Mouse (Mus musculus) hindbrain, embryonic 15.5 days (tissue): Measurements from ENCODE around the gene Mbd4. TPM values are rescaled to one million over a fixed set of nuclear protein-coding genes. Genes with fewer than 3 reads are reported as not detected.

Experiments
- ATAC-seq: fragments of 200-750 bp; cut with Nextera tagmentation; 2 replicates; pipeline ENCODE4 v1.8.0; 2017; ENCODE audit warnings: low read depth, moderate number of reproducible peaks, moderate TSS enrichment; ENCODE audit not compliant: low FRiP score
- H3K27ac ChIP-seq: fragments of 300-500 bp; sonication (generic); replicated peaks from 2 replicates; pipeline ENCODE4 v1.5.1; 2015; ENCODE audit warnings: mild to moderate bottlenecking, inconsistent platforms
- H3K27me3 ChIP-seq: fragments of 300-500 bp; sonication (generic); 2 replicates; pipeline ENCODE4 v1.6.1; 2015; ENCODE audit warnings: control low read depth, inconsistent platforms
- H3K36me3 ChIP-seq: fragments of 300-500 bp; sonication (generic); 2 replicates; pipeline ENCODE4 v1.6.1; 2015; ENCODE audit warnings: control low read depth, inconsistent platforms
- H3K4me1 ChIP-seq: fragments of 300-500 bp; sonication (generic); replicated peaks from 2 replicates; pipeline ENCODE4 v1.6.1; 2015; ENCODE audit warnings: control low read depth, inconsistent platforms
- H3K4me2 ChIP-seq: fragments of 300-500 bp; sonication (generic); 2 replicates; pipeline ENCODE4 v1.6.1; 2015; ENCODE audit warnings: moderate library complexity, mild to moderate bottlenecking, inconsistent platforms
- H3K4me3 ChIP-seq: fragments of 300-500 bp; sonication (generic); 2 replicates; pipeline ENCODE4 v1.5.1; 2015; ENCODE audit warnings: mild to moderate bottlenecking, inconsistent platforms
- H3K9ac ChIP-seq: fragments of 300-500 bp; sonication (generic); 2 replicates; pipeline ENCODE4 v1.6.1; 2015; ENCODE audit warnings: inconsistent platforms
- H3K9me3 ChIP-seq: fragments of 300-500 bp; sonication (generic); 2 replicates; pipeline ENCODE4 v1.6.1; 2016; ENCODE audit warnings: control low read depth, inconsistent platforms
- WGBS: fragments of 180-500 bp; shearing (Covaris S2); methylation state at CpG from one replicate; pipeline ENCODE4 v1.1.7; 2015; 5-methylcytosine and 5-hydroxymethylcytosine counted together
- polyA plus RNA-seq: library from polyadenylated mRNA; unstranded; fragments of >200 nt; fragmentation: Nextera tagmentation; extraction: Ambion mirVana; gene quantifications from 2 replicates; pipeline ENCODE4 v1.2.1, GENCODE M21; 2015

The Mbd4 gene
- 8.8 and 10.9 TPM in 2 replicates for polyA plus RNA-seq

DNA sequence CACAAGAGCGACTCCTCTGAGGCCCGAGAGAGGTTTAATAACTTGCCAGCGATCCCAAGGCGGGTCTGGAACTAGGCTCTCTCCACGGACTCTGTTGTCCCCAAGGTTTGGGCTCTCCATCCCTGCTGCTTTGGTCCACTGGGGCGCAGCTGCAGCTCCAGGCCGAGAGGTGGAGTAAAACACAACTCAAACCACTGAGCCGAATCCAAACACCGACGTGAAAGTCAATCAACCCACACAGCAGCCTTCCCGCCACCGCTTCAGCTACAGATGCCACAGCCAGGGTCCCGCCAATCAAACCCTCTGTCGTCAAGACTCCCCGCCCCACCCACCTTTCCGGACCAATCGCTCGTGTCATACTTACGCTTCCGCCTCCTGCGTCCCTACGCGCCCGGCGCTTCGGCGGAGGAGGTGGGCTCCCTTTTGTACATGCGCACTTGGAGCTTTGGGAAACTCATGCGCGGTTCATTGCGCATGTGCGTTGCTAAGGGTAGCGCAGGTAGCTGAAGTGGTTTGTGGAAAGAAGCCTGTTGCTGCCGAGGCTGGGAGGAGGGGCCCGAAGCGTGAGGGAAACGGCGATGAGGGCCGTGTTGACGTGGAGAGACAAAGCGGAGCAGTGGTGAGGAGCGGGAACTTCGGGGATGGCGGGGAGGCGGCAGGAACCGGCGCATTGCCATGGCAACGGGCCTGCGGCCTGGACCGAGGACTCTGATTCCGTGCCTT lies at the start of gene Mbd4, which contains the start of gene Ift122:
Mbd4 (minus strand) TSS at position 281 of the 723 bp plus-strand sequence.
Ift122 (plus strand) TSS at position 380 of the 723 bp plus-strand sequence.
- Histone ChIP-seq H3K9me3 (no peaks in the 10 kb centered on the region), H3K27me3 (no peaks in the 10 kb centered on the region), H3K36me3 (no peaks in the 10 kb centered on the region), H3K9ac (peak within 1 kb of the TSS; percentile 63), H3K4me2 (peak within 1 kb of the TSS; percentile 93), H3K4me1 (peaks cover 18% of the 10 kb centered on the region), H3K4me3 (peak within 1 kb of the TSS; percentile 80), H3K27ac (peak within 1 kb of the TSS; percentile 84)
- WGBS: under 1% methylated on average over 51 of the region's 51 CpGs
- ATAC-seq: peak; percentile 98

DNA sequence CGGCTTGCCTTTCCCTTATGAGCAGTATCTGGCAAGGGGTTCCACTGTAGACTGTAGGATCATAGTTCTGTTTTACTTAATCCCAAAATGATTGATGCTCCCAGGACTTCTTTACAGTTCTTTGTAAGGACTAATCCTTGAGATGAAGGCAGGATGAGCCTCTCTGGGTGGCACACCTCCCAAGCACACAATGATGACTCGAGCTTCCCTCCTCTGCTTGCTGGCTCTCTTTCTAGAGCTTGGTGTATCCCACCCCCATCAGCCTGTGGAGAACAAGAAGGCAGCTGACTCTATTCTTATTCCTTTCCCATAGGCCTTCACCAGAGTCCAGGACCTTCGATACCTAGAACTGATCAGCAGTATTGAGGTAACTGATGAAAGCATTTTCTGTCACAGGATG lies 49.4 kb upstream of the Mbd4 start:
- peaks cover 9% of the 10 kb centered on the region for H3K4me1 ChIP-seq
- H3K4me2 ChIP-seq: no peak overlapping the region
- H3K4me3 ChIP-seq: no peak overlapping the region
- no peak overlapping the region for H3K27ac ChIP-seq
- ATAC-seq: no peak
- H3K27me3 ChIP-seq: no peaks in the 10 kb centered on the region
- peaks cover 12% of the 10 kb centered on the region for H3K36me3 ChIP-seq
- no peak overlapping the region for H3K9ac ChIP-seq
- 85% methylated on average over 3 of the region's 3 CpGs for WGBS
- no peaks in the 10 kb centered on the region for H3K9me3 ChIP-seq

- Histone ChIP-seq H3K4me2 (no peak overlapping the region), H3K27me3 (no peaks in the 10 kb centered on the region), H3K9ac (no peak overlapping the region), H3K36me3 (peaks cover 7% of the 10 kb centered on the region; the same call in 1 of the 2 replicates), H3K4me1 (peaks cover 9% of the 10 kb centered on the region), H3K9me3 (no peaks in the 10 kb centered on the region), H3K27ac (no peak overlapping the region), H3K4me3 (no peak overlapping the region)
- WGBS: 65% methylated on average over 8 of the region's 8 CpGs
- peak; percentile 31; the same call in 1 of the 2 replicates for ATAC-seq
Observed at GRCm38 (mm10) chr6:115901489-115901931, 48.3 kb upstream of the Mbd4 start.

GRCm38 (mm10) chr6:115901062-115901461 lies 47.9 kb upstream of the Mbd4 start:
- H3K27ac ChIP-seq: no peak overlapping the region
- peaks cover 7% of the 10 kb centered on the region; the same call in 1 of the 2 replicates for H3K36me3 ChIP-seq
- H3K9me3 ChIP-seq: no peaks in the 10 kb centered on the region
- H3K4me1 ChIP-seq: peaks cover 9% of the 10 kb centered on the region
- no peak overlapping the region for H3K9ac ChIP-seq
- peak; percentile 81 for ATAC-seq
- H3K27me3 ChIP-seq: no peaks in the 10 kb centered on the region
- no peak overlapping the region for H3K4me2 ChIP-seq
- 28% methylated on average over 3 of the region's 3 CpGs for WGBS
- H3K4me3 ChIP-seq: no peak overlapping the region

- 79% methylated on average over 7 of the region's 7 CpGs for WGBS
- no peak for ATAC-seq
- no peak overlapping the region for H3K27ac ChIP-seq
- no peak overlapping the region for H3K4me3 ChIP-seq
- no peak overlapping the region for H3K9ac ChIP-seq
- no peak overlapping the region for H3K4me2 ChIP-seq
- peaks cover 9% of the 10 kb centered on the region for H3K4me1 ChIP-seq
- no peaks in the 10 kb centered on the region for H3K27me3 ChIP-seq
- H3K36me3 ChIP-seq: peaks cover 10% of the 10 kb centered on the region
- no peaks in the 10 kb centered on the region for H3K9me3 ChIP-seq
Observed at GRCm38 (mm10) chr6:115897926-115898520, 44.9 kb upstream of the Mbd4 start.

DNA sequence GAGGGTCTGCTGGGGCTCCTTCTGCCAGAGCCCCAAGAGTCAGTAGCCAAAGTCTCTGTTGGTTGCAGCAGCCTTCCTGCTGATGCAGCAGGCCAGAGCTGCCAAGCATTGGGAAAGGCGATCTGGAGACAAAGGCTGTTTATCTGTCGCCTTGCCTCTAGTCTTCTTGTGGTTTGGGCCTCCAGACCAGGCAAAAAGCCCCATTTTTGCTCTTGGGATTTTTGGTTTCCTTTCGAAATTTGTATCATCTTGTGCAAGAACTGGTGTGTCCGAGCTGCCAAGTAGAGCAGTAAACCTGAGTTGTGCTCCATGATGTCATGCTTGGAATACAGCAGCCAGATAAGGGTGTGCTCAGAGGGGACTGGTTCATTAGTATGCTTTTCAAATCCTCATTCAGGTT lies 43.9 kb upstream of the Mbd4 start:
- H3K9me3 ChIP-seq: no peaks in the 10 kb centered on the region
- 74% methylated on average over 4 of the region's 4 CpGs for WGBS
- no peak overlapping the region for H3K9ac ChIP-seq
- H3K4me1 ChIP-seq: peaks cover 12% of the 10 kb centered on the region
- no peaks in the 10 kb centered on the region for H3K27me3 ChIP-seq
- H3K27ac ChIP-seq: no peak overlapping the region
- H3K4me2 ChIP-seq: no peak overlapping the region
- no peak for ATAC-seq
- H3K4me3 ChIP-seq: no peak overlapping the region
- H3K36me3 ChIP-seq: peaks cover 10% of the 10 kb centered on the region

- no peaks in the 10 kb centered on the region for H3K9me3 ChIP-seq
- WGBS: 14% methylated on average over 1 of the region's 1 CpGs
- no peak overlapping the region for H3K4me3 ChIP-seq
- H3K27ac ChIP-seq: no peak overlapping the region
- H3K9ac ChIP-seq: no peak overlapping the region
- H3K36me3 ChIP-seq: peaks cover 10% of the 10 kb centered on the region
- no peak for ATAC-seq
- H3K4me1 ChIP-seq: peaks cover 13% of the 10 kb centered on the region
- no peak overlapping the region for H3K4me2 ChIP-seq
- no peaks in the 10 kb centered on the region for H3K27me3 ChIP-seq
Observed at GRCm38 (mm10) chr6:115896346-115896745, 43.2 kb upstream of the Mbd4 start.

DNA sequence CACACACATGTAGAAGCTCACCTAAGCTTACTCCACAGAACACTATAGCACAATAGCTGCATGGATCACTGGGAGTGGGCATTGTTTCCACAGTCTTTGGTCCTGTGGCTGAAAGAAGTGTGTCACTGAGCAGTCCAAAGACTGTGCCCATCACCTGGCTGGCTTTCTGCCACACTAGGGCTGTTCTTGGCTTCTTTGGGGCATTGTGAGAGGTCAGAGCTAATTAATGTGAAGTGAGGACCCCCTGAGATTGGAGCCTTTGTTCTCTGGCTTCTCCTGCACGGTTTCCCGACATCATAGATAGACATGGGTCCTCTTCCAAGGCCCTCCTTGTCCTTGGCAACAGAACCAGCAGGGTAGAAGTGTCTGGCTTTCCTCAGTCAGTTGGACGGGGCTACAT lies 39.2 kb upstream of the Mbd4 start:
- no peaks in the 10 kb centered on the region for H3K27me3 ChIP-seq
- peaks cover 15% of the 10 kb centered on the region for H3K4me1 ChIP-seq
- peaks cover 19% of the 10 kb centered on the region for H3K36me3 ChIP-seq
- no peak overlapping the region for H3K4me2 ChIP-seq
- H3K4me3 ChIP-seq: no peak overlapping the region
- no peak overlapping the region; the same call in 1 of the 2 replicates for H3K27ac ChIP-seq
- 33% methylated on average over 3 of the region's 3 CpGs for WGBS
- no peak overlapping the region for H3K9ac ChIP-seq
- ATAC-seq: no peak
- H3K9me3 ChIP-seq: no peaks in the 10 kb centered on the region

- Histone ChIP-seq H3K4me1 (peaks cover 15% of the 10 kb centered on the region), H3K9me3 (no peaks in the 10 kb centered on the region), H3K4me3 (no peak overlapping the region), H3K9ac (no peak overlapping the region), H3K36me3 (peaks cover 27% of the 10 kb centered on the region), H3K27ac (peak overlapping the region; percentile 45), H3K27me3 (no peaks in the 10 kb centered on the region), H3K4me2 (no peak overlapping the region)
- WGBS: 35% methylated on average over 8 of the region's 8 CpGs
- ATAC-seq: peak; percentile 67
Observed at GRCm38 (mm10) chr6:115891497-115892061, 38.4 kb upstream of the Mbd4 start.

GRCm38 (mm10) chr6:115891061-115891460 lies 37.9 kb upstream of the Mbd4 start:
- no peak overlapping the region for H3K4me2 ChIP-seq
- H3K9ac ChIP-seq: no peak overlapping the region
- H3K4me1 ChIP-seq: peaks cover 15% of the 10 kb centered on the region
- H3K27ac ChIP-seq: 0 out of 2 replicates have a peak overlapping the region, but pooled peaks have one; percentile 8
- peaks cover 29% of the 10 kb centered on the region for H3K36me3 ChIP-seq
- no peak overlapping the region for H3K4me3 ChIP-seq
- no peaks in the 10 kb centered on the region for H3K9me3 ChIP-seq
- WGBS: 49% methylated on average over 6 of the region's 6 CpGs
- peak; percentile 50; the same call in 1 of the 2 replicates for ATAC-seq
- H3K27me3 ChIP-seq: no peaks in the 10 kb centered on the region

GRCm38 (mm10) chr6:115890601-115891000 lies 37.4 kb upstream of the Mbd4 start:
- Histone ChIP-seq H3K4me3 (no peak overlapping the region), H3K9ac (no peak overlapping the region), H3K36me3 (peaks cover 33% of the 10 kb centered on the region), H3K27me3 (no peaks in the 10 kb centered on the region), H3K4me2 (no peak overlapping the region), H3K9me3 (no peaks in the 10 kb centered on the region), H3K27ac (no peak overlapping the region), H3K4me1 (peaks cover 15% of the 10 kb centered on the region)
- ATAC-seq: no peak
- 81% methylated on average over 8 of the region's 8 CpGs for WGBS

DNA sequence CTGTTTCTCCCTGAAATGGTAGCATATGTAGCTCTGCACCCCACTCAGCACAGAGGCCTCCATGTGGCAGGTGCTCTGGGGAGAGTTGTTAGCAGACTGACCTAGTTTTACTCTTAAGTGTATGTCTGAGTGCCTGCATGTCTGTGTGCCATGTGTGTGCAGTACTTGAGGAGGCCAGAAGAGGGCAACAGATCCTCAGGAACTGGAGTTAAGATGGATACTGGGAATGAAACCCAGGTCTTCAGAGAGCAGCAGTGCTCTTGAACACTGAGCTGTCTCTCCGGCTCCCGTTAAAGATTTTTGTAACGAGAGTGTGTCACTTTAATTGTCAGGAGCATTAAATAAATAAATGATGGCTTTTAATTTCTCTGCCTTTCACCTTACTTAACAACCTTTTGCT lies 35.1 kb upstream of the Mbd4 start:
- Histone ChIP-seq H3K9ac (no peak overlapping the region), H3K9me3 (no peaks in the 10 kb centered on the region), H3K36me3 (peaks cover 46% of the 10 kb centered on the region), H3K4me1 (peaks cover 15% of the 10 kb centered on the region), H3K4me2 (no peak overlapping the region), H3K27me3 (no peaks in the 10 kb centered on the region), H3K4me3 (no peak overlapping the region), H3K27ac (no peak overlapping the region)
- 95% methylated on average over 3 of the region's 3 CpGs for WGBS
- no peak for ATAC-seq
